Mouse (Mus musculus) hindlimb bud, embryonic 11.5 days (tissue): ENCODE data around the gene Lrch1.

Experiments used
- DNase-seq: peaks from one replicate; pipeline ENCODE4 v3.0.0-alpha.2; 2012; ENCODE audit warnings: low read depth, low spot score; ENCODE audit errors: extremely low spot score

The Lrch1 gene

DNA sequence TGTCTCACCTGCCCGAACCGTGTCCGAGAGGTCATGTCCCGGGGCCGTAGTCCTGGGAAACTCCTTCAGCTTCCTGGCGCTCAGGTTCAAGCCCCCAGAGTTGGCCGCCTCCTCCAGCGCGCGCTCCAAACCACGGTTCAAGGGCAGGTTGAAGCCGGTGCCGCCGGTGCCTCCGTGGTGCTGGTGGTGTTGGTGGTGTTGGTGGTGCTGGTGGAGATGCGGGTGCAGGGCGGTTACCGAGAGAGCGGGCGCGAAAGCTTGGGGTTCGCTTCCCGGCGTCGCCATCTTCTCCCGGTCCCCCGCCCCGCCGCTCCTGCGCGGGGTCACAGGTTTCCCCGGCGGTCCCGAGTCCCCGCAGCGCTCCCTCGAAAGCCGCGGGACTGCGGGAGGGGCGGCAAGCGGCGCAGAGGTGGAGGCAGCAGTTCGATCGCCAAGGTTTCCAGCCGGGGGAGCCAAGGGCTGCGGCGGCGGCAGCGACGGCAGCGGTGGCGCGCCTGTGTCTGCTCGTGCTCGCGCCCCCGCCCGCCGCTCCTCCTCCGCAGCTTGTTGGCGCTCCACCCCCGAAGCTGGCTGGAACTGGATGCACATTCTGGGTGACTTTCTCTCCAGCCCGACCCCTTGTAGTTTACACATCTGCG is at the start of gene Lrch1:
Gene Lrch1, minus strand, starts transcription at position 501 of the 638 bp plus-strand sequence.
- no peak for DNase-seq

DNA sequence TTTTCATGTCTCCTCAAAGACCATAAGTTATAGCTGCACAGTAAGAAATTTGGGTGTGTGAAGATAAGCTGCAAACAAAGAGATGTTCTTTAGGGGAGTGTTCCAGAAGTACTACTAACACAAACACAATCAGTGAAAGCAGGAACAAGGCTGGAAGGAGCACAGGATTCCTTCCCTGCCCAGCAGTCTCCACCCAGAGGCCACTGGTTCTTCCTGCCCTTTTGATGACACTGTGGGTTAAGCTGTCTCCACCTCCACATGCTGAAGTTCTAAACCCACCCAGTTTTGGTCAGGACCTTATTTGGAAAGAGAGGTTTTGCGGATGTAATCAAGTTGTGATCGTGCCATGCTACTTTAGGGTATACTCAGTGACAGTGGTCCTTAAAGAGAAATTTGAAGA is 49.4 kb upstream of the Lrch1 start:
- DNase-seq: no peak

DNA sequence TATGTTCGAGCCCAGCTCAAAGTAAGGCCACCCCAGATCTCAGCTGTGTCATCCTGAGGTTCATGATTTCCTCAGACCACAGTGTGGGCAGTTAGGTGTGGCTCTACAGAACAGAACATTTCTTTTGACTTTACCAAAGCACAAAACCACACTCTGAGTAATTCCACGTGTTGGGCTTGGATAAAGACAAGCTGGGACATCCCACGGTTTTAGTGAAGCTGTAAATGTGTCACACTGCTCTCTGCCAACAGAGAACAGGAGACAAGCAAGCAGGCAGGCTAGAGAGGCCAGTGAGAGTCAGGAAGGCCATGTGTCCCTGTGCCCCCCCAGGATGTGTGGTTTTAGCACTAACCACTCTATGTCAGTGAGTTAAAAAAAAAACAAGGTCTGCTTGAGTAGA is 48.9 kb upstream of the Lrch1 start:
- DNase-seq: no peak

DNA sequence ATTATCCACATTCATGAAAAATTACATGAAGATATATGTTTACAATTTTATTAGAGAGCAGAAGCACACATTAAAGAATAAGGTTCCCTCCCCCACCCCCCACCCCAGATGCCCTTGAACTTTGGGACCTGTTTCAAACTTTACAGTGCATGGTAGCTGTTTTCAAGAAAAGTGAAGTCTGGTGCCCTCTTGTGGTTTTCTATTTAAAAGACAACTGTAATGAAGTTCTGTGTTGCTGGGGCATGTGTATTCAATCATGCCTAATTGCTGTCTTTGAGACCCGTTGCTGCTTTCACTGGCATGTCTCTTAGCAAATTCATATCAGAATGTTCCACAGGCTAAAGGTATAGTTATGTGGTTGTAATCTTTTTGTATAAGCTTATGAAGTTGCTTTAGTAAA is 42.8 kb upstream of the Lrch1 start:
- peak; percentile 60 for DNase-seq

- no peak for DNase-seq
Measured at GRCm38 (mm10) chr14:74989909-74990308, 42.2 kb upstream of the Lrch1 start.

GRCm38 (mm10) chr14:74989322-74989721 is 41.6 kb upstream of the Lrch1 start:
- no peak for DNase-seq

GRCm38 (mm10) chr14:74986527-74986926 is 38.9 kb upstream of the Lrch1 start:
- no peak for DNase-seq

DNA sequence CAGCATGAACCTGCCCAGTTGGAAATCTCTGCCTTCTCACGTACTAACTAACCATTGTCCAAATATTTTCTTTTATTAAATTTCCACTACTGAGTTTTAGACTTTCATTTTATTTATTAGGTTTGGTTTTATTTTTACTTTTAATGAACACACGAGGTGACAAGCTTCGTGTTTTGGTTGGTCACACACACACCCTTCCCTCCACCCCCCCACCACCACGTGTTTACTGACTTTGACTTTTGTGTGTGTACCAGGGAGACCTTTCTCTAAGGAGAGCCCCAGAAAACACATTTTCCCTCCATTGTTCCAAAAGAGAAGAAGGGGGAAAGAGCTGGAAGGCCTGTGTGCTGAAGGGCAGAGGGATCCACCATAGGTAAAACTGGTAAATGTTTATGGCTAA is 38.0 kb upstream of the Lrch1 start:
- no peak for DNase-seq

- no peak for DNase-seq
Measured at GRCm38 (mm10) chr14:74984817-74985391, 37.2 kb upstream of the Lrch1 start.

- DNase-seq: no peak
Measured at GRCm38 (mm10) chr14:74983079-74983478, 35.4 kb upstream of the Lrch1 start.

DNA sequence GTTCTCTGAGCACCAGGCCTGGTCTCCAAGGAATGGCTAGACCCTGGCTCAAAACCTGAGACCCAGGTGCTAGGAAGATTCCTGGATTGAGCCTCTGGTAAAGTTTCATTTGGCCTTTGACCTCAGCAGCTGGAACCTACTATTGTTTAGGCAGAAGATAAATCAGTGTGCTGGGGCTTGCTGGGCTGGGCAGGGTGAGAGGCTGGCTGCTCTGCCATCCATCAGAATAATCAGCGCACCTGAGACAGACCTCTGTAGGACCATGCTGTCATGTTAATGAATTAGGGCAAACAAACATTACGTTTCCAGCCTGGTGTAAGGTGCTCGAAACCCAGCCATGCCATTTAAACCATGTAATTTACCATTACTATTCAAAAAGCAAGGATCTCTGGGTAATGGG is 33.3 kb upstream of the Lrch1 start:
- peak; percentile 14 for DNase-seq

DNA sequence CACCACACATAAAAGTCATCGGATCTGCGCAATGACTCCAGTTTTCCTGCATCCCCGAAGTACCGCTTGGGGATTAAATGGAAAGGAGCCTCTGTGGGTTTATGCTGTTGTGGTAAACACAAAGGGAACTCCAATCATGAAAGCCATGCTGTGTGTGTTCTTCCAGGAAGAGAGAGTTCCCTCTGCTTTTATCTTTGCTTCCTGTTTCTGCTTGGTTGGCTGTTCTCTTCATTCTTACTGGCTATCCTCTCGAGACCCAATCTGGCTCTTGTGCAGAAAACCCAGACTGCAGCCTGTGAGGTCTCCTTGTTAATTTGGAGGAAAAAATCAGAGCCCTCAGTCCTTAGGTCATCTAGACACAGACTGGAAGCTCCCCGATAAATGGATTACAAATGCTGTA is 29.3 kb upstream of the Lrch1 start:
- DNase-seq: no peak

GRCm38 (mm10) chr14:74974136-74974651 is 26.5 kb upstream of the Lrch1 start:
- no peak for DNase-seq

DNA sequence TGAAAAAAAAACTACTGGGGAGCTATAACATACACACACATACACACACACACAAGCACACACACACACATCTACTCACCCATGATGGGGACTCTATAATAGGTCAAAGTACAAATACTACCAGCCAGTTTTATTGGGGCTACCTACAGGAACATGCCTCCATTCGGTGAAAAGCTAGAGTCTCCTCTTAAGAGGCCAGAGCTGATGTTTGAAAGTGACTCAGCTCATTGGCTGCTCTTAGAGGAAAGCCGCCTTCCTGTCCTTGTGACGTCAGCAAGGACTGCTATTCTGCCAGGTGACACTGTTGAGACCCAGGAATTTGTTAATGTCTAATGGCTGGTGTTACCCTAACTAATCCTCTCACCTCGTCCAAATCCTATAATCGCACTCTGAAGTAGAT is 25.0 kb upstream of the Lrch1 start:
- DNase-seq: no peak

- DNase-seq: no peak
Measured at GRCm38 (mm10) chr14:74972216-74972615, 24.5 kb upstream of the Lrch1 start.

GRCm38 (mm10) chr14:74963402-74963764 is 15.7 kb upstream of the Lrch1 start:
- no peak for DNase-seq

- no peak for DNase-seq
Measured at GRCm38 (mm10) chr14:74962713-74963401, 15.2 kb upstream of the Lrch1 start.

- DNase-seq: no peak
Measured at GRCm38 (mm10) chr14:74960568-74960967, 12.9 kb upstream of the Lrch1 start.

DNA sequence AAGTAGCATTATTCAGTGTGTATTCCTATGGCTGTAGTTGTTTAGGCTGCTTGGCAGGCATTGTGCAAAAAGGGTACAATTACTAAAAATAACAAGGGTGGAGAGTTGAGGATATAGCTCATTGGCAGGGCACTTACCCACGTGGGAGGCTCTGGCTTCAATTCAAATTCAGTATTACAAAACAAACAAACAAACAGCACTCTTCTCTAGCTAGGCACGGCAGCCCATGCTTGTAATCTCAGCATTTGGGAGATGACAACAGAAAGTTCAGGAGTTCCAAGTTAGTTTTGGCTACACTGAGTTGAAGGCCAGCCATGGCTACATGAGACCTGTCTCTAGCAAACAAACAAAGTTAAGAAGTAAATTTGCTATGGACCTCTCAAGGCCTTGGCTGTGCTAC is 9.0 kb upstream of the Lrch1 start:
- no peak for DNase-seq

GRCm38 (mm10) chr14:74956234-74956633 is 8.6 kb upstream of the Lrch1 start:
- no peak for DNase-seq

DNA sequence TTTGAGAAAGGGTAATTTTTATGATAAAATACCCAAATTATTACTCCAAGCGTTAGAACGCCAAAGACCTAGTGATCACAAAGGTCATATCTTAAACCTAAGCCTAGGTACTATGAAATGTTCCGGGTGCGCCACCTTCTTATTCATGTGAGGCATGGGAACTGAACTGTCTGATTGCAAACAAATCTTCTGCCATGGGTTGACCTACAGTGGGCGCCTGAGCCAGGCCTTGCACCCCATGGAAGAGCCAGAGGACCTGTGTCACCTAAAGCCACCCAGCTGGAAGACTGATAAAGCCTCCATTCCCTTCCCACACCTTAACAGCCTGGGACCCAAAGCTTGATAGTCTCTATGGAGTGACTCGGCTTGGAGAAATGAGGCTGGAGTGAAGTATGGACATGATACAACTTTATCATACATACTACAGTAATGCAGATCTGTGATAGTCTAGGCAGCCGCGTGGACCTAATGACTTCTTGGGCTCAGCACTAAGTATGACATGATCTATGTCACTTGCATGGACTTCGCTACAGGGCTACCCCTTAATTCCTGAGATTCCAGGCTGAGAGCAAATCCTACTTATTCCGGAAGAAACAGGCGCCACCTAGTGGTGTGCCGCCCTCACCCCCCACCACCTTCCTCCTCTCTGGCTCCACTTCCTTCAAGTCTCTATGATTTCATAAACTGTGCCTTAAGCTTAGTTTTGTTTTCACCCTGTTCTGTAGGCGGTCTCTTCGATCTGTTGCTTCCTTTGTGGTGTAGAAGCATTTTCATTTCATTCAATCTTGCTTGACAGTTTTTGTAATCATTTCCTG is 957 bp upstream of the Lrch1 start:
- no peak for DNase-seq

- DNase-seq: no peak
Measured at GRCm38 (mm10) chr14:74948014-74948396, 329 bp upstream of the Lrch1 start.
